Mouse (Mus musculus): ENCODE measurements around the gene Adamtsl1. TPM values are rescaled to one million over a fixed set of nuclear protein-coding genes. Genes with fewer than 3 reads are reported as not detected.

Adamtsl1 gene
- total RNA-seq, 2 experiments from 2014 or later = 6.4 to 8.5 TPM

DNA sequence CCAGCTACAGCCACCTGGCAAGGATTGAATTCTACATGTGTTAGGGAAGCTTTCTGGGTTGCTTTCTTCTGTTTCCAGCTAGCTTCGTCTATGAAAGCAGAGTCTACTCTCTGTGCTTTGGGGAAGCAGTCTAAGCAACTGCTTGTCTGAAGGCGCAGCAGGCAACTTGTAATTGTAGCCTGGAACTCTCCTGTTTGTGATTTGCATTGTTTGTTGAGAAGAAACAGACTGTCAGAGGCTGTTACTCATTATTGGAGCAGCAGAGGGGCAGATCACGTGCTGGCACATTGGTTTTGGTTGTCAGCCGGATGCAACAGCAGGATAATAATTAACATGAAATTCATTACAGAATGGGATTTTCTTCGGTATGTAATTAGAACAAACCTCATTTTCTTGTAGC is 254.1 kb downstream of the Adamtsl1 start:
- peak in 1 of 2 experiments; percentile 16 for DNase-seq (ENCODE audit: extremely low spot score in 1 of 2, low spot score in 2 of 2)
- intact Hi-C loops (cut with DNase I) = no loop called here

DNA sequence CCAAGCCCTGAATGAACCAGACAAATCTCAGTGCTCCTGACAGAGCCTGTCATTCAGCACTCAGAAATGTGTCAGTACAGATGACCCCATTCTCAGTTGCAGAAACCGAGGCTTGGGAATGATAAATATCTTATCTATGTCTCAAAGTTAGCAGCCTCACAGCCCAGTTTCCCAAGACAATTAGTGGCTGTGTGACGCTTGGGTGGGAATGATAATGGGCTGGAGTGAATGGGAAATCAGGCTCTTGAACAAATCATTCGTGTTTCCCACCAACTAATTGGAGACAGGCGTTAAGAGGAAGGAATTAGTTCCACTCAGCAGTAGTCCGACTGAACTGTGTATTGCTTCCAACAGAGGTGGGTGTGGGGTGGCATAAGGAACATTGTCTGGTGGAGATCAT is 268.5 kb downstream of the Adamtsl1 start:
- no peak for DNase-seq (ENCODE audit: extremely low spot score in 1 of 2, low spot score in 2 of 2)
- intact Hi-C loops (cut with DNase I) = no loop called here

DNA sequence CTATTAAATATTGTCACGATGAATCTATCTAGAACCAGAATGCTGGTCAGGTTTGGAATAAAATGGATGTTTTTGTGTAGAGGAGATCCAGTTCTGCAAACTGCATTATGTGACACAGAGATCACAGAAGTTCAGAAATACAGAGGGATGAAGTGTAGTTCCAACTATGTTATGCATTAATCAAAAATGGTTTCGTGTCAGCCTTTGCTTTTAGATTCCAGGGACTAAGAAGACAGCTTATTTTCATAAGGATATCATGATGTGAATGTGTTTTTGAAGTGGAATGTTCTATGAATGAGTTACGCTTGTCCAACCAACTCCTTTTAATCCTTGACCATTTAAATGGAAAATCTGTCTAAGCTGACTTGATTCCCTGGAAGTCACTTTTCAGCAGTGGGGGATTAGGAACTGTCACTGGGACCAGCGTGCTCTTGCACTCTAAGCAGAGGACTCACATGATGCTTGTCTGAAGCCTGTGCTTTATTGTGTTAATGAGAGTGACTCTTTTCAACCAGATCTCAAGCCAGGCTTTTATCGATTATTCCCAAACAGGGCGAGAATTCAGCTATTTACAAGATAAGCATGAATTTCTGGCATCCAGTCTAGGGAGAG is 269.9 kb downstream of the Adamtsl1 start:
- DNase-seq (ENCODE audit: extremely low spot score in 1 of 2, low spot score in 2 of 2) = no peak
- intact Hi-C loops (cut with DNase I) = no loop called here

DNA sequence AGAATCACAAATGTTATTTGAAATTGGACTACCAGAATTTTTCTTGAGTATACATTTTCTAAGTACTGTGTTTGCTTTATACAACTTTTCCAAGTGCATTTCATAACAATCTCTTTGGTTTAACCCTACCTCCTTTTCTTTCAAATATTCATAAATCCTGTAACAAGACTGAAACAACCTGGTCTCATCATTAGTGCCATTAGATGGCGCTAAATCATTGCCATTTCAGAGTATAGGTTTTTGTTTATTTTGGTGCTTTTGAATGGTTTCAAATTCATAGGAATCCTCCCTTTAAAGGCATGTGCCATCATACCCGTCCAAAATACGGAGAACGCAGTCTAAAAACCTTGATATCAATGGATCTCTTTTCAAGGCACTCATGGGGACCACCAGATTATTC is 270.5 kb downstream of the Adamtsl1 start:
- intact Hi-C loops (cut with DNase I) = no loop called here

DNA sequence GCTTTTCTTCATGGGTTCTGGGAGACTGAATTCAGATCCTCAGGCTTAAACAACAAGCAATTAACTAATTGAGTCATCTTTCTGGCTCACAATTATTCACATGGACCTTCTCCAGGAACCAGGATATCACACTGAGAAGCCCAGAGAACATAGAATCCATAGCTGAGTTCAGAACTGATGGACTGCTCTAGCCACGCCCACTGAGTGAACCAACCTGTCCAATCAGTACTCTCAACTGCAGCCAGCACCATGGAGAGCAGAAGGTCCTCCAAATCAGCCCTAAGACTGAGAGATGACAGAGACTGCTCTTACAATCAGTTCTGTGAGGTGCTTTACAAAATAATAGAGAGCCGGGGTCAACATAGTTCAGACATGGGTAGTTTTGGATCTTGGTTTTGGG is 276.3 kb downstream of the Adamtsl1 start:
- no peak for DNase-seq (ENCODE audit: extremely low spot score in 1 of 2, low spot score in 2 of 2)
- intact Hi-C loops (cut with DNase I) = no loop called here

More for the DNA sequence above, 270.5 kb downstream of the Adamtsl1 start:
- DNase-seq (ENCODE audit: extremely low spot score in 1 of 2, low spot score in 2 of 2) = no peak

DNA sequence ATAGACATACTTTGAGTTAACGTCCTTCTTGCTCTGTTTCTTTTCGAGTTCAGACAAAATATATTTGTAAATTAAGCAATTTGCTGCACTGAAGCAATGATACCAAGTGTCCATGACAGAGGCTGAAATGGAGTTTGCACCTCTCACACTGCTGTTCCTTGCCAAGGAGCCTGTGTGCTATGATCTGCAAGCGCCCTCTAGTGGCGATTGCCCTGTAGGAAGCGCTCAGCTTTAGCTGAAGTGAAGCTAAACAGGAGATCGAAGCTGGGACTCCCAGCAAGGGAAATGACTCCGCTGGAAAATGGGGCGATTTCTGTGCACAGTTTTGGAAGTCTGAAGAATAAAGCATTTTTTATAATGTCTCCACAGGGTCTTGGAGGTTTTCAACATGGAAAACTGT is 287.8 kb downstream of the Adamtsl1 start:
- peak; percentile 60 to 78 for DNase-seq (ENCODE audit: extremely low spot score in 1 of 2, low spot score in 2 of 2)
- intact Hi-C loops (cut with DNase I) = loop anchor here (2.0 to 5.0 kb wide), 2 partner anchors 397 to 640 kb away; no protein-coding TSS in a partner anchor

DNA sequence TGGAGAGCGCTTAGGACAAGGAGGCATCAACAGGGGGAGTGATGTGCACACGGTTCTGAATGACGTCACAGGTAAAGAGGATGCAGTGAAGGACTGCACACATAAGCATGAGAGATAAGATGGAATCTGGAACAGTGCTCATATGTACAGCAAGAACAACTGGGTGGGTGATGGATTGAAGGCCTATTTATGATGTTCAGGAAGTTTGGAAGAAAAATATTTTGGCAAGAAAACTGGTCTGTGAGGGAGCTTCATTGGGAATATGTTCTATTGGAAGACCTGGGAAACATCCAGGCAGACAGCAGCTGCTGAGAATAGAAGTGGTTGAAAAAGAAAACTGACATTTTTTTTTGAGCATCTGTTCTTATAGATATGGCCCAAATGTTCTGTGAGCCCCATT is 300.4 kb downstream of the Adamtsl1 start:
- peak in 1 of 2 experiments; percentile 20 for DNase-seq (ENCODE audit: extremely low spot score in 1 of 2, low spot score in 2 of 2)

DNA sequence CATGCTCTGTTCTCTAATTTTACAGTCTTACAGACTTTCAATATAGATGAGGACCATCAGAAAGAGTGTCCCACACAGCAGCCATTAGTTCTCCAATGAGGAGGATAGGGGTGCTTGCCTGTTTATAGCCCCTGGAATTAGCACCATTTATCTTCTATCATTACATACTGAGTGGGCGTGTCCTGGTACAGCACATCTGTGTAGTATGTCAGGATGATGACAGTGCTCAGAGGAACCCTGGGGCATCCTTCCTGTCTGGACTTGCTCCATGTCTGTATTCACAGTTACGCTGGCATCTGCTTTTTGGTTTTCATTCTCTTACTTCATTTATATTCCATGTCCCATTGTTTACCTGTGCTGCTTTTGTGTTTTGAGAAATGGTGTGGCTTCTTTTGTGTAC is 304.5 kb downstream of the Adamtsl1 start:
- no peak for DNase-seq (ENCODE audit: extremely low spot score in 1 of 2, low spot score in 2 of 2)
- intact Hi-C loops (cut with DNase I) = loop anchor here (5.0 kb wide), 1 partner anchor 656 kb away; no protein-coding TSS in a partner anchor

More for the DNA sequence above, 300.4 kb downstream of the Adamtsl1 start:
- intact Hi-C loops (cut with DNase I) = no loop called here

DNA sequence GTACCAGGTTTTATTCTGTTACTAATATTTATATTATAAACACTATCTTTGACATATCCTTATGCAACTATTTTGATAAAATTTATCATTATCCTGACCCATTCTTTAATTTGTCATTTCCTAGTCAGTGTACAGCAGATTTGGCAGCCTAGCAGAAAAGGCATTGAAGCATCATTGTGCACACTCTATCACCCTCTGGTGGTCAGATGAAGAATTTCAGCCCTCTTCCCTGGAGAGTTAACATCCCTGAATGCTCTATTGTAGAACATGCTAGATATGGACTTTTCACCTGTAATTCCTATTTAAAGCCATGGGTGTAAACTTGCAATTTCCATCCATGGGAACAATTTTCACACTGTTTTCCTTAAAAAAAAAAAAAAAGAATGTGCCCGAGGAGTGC is 305.2 kb downstream of the Adamtsl1 start:
- intact Hi-C loops (cut with DNase I) = loop anchor here (5.0 kb wide), 1 partner anchor 657 kb away; no protein-coding TSS in a partner anchor
- peak; percentile 43 to 73 for DNase-seq (ENCODE audit: extremely low spot score in 1 of 2, low spot score in 2 of 2)

DNA sequence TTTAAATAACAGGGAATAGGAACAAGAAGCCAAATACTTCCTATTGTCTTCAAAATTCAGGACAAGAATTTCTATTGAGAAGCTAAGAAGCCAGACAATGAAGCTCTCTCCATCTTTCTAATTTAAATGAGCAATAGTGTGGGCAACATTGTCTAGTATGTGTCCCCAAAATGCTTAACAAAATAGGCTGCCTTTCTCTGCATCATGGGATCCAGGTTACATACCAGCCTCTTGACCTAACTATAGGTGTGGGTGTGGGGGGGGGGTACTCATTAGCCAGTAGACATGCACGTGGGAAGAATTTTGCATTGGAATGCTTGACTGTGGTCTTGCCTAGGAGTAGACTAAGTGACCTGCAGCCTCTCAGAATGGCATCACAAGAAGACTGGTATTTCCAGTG is 305.9 kb downstream of the Adamtsl1 start:
- intact Hi-C loops (cut with DNase I) = loop anchor here (5.0 kb wide), 1 partner anchor 658 kb away; no protein-coding TSS in a partner anchor
- DNase-seq (ENCODE audit: extremely low spot score in 1 of 2, low spot score in 2 of 2) = no peak

DNA sequence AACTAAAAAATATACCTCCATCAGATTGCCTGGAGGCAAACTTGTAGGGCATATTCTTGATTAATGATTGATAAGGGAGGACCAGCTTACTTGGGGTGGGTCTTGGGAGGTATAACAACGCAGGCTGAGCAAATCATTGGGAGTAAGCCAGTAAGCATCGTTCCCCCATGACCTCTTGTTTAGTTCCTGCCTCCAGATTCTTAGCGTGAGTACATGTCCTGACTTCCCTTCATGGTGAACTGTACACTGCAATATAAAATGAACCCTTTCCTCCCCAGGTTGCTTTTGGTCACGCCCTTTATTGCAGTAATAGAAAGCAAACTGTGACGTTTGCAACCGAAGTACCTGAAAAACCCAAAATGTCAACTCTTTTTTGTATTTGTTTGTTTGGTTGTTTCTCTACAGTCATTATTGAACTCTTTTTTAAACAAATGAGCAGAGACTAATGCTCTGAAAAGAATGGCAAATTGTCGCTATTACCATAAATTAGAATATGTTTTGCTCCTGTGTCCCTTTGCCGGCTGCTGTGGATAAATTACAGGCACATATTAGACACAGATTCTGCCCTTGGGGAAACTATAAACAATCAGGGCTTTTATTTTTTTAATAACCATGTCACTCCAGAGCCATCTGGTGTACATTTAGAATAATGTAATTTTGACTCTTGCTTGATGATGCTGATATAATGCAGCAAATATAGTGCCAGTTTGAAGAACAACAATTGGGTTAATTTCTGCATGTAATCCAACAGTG is 310.2 kb downstream of the Adamtsl1 start:
- no peak for DNase-seq (ENCODE audit: extremely low spot score in 1 of 2, low spot score in 2 of 2)
- intact Hi-C loops (cut with DNase I) = no loop called here

DNA sequence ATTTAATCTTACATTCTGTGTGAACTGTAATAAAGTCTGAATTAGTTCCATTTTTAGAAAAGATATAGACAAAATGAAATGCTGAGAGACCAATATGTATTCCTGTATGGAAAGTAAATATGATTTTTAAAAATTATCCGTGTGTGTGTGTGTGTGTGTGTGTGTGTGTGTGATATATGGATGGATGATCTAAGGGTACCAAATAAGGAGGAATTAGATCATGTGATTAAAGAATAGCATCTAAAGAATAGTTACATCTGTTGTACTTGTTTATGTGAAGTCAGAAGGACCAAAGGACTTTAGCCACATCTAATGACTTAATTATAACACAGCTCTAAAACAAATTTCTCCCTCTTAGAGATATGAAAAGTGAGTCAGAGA is 310.7 kb downstream of the Adamtsl1 start:
- intact Hi-C loops (cut with DNase I) = no loop called here
- DNase-seq (ENCODE audit: extremely low spot score in 1 of 2, low spot score in 2 of 2) = no peak

DNA sequence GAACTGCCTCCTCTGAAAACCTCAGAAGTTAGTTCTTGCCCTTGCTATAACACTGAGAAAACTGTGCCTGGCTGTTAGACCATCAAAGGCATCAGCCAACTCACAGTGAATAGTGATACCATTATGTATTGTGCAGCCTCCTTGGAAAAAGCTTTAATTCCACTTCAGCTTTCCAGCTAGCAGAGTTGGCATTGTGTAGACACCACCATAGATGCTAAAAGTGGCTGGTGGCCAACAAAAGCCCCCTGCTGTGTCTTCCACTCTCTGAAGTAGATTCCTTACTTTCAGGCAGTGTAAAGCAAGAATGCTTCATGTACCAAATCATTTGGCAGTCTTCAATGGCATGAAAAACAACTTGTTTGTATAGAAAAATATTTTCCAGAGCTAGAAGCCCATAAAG is 323.1 kb downstream of the Adamtsl1 start:
- peak in 1 of 2 experiments; percentile 29 for DNase-seq (ENCODE audit: extremely low spot score in 1 of 2, low spot score in 2 of 2)

DNA sequence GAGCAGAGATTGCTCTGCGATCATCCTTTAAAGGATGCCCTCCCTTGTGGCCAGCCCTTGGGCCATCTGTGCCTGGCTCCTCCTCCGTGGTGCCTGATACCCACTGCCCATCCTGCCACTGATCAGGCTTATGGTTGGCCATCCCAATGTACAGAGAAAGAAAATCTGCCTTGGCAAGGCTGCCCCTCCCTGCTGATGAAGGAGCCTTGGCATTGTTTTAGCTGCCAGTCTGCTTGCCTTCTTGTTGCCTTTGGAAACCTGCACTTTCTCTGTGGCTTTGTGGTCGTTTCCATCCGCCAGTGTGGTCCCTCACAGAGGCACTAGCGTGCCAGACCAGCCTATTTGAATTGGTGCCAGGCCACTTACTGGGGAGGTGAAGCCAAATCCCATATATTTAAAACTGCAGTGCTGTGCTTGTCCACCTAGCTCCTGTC is 323.6 kb downstream of the Adamtsl1 start:
- peak in 1 of 2 experiments; percentile 24 for DNase-seq (ENCODE audit: extremely low spot score in 1 of 2, low spot score in 2 of 2)
- intact Hi-C loops (cut with DNase I) = no loop called here

More for the DNA sequence above, 323.1 kb downstream of the Adamtsl1 start:
- intact Hi-C loops (cut with DNase I) = no loop called here

DNA sequence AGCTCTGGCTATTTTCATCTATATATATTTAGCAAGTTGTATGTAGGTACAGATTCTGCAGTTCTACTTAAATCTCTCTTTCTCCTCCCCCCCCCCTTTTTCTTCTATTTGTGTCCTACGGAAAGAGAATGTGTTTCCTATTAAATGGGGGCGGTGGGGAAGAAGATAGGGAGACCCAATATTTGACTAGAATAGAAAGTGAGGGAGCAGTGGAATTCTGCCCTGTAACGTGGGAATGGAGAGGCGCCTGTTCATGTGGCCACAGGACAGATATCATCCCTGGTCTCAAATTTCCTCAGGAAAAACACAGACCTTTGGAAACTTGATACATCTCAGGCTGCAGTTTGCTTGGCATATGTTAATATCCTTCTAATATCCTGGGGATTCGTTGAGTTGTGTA is 324.1 kb downstream of the Adamtsl1 start:
- intact Hi-C loops (cut with DNase I) = no loop called here
- DNase-seq (ENCODE audit: extremely low spot score in 1 of 2, low spot score in 2 of 2) = no peak

DNA sequence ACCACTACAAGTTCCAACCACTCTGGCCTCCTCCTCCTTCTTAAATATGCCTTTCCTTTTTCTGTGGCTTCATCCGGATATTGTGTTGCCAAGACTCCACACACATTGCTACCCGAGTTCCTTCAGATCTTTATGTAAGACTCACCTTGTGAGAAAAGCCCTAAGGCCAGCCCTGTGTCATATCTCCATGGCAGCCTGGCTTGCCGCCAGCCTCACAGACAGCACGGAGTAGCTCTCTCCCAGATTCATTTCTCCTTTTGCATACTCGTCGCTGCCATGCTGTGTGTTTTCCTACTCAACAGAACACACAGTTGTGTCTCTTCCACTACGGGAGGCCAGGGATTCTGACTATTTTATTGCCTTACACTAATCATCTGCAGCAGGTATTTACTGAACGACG is 328.1 kb downstream of the Adamtsl1 start:
- intact Hi-C loops (cut with DNase I) = no loop called here
- DNase-seq (ENCODE audit: extremely low spot score in 1 of 2, low spot score in 2 of 2) = peak in 1 of 2 experiments; percentile 48

DNA sequence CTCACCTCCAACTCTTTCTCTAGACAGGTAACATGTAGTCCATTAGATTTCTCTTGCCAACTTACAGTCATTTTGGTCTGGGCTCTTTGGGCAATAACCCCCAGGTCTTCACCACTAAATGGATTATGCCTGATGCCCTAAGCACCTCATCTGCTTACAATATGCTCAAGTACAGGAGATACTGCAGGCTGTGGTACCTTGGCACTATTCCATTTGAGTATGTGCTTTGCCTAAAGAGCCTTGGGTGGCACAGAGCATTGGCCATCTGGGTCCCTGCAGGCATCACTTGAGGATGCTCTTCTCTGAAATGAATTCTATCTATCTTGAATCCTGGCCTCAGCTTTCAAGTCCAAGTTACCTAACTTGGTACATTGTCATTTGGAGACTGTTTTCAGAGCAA is 330.4 kb downstream of the Adamtsl1 start:
- intact Hi-C loops (cut with DNase I) = no loop called here
- DNase-seq (ENCODE audit: extremely low spot score in 1 of 2, low spot score in 2 of 2) = no peak

DNA sequence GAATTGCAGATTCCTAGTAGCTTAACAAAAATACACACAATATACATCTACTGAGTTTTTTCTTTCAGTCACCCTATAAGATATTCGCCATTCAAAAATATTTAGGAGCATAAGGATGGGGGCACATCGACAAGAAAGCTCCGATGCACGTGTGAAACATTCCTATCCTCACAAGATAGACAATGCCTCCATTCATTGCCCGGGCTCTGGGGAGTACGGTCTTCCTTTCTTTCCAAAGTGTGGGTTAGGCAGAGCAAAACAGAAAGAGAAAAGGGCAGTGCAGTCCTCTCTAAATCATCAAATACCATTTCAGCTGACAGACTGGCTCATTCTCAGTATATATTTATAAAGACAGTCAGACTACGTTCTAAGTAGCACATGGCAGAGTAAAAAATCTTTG is 332.0 kb downstream of the Adamtsl1 start:
- intact Hi-C loops (cut with DNase I) = no loop called here

DNA sequence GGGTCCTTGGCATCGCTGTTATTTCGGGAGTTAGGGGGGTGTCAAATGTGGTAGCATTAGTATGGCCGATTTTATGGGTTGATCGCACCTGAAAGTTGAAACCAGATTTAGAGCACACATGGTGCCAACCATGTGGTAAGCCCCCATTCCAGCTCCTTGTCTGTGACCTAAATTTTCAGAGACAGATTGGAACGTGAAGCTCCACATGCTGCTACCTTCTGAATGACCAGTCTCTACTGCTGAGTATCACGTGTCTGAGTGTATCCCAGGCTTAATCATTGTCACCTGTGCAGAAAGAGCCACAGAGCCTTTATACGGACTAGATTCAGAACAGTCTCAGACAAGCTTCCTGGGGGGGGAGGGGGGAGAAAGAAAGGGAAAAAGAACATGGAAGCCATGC is 339.4 kb downstream of the Adamtsl1 start:
- intact Hi-C loops (cut with DNase I) = no loop called here
- DNase-seq (ENCODE audit: extremely low spot score in 1 of 2, low spot score in 2 of 2) = no peak

More for the DNA sequence above, 332.0 kb downstream of the Adamtsl1 start:
- no peak for DNase-seq (ENCODE audit: extremely low spot score in 1 of 2, low spot score in 2 of 2)

DNA sequence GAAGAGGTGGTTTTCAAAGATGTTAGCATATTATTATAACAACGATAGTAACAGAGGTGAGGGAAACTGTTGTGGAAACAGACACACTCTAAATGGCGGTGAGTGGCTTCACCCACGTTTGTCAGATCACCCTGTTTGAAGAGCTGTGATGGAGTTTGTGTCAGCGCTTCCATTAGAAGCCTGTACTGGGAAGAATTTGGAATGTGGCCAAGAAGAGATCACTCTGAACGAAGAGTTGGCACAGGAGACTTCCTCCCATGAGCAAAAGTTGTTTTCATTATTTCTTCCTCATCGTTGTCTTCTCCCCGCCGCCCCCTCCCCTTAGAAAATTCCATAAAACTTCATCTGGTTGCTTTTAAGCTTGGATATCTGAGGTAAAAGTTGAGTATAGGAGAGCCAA is 340.5 kb downstream of the Adamtsl1 start:
- no peak for DNase-seq (ENCODE audit: extremely low spot score in 1 of 2, low spot score in 2 of 2)
- intact Hi-C loops (cut with DNase I) = no loop called here

All from left cerebral cortex, postnatal 10 days (tissue).